In the genomic region with DNA sequence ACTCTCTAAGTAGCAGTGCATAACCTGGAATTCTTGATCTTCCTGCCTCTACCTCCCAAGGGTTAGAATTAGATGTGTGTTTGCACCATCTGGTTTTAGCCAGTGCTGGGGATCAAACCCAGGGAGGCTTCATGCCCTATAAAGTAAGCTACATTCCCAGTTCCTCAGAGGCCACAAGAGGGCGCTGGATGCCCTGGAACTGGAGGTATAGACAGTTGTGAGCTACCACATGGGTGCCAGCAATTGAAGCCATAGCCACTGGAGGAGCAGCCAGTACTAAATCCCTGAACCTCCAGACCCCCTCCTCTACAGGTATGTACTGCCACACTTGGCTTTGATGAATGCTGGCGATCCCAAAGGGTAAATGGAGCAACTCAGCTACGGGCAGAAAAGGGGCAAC, we compare ENCODE assay signal across 9 mouse cellular contexts. TPM values are rescaled to one million over a fixed set of nuclear protein-coding genes. Genes with fewer than 3 reads are reported as not detected.
A peak's percentile ranks its signal among the peaks of the same experiment; 100 is the strongest.
DNase-seq lines count a peak whose midpoint lies in the region; ATAC-seq and TF ChIP-seq lines count a peak whose summit lies in the region.
"Had no signal": no experiment of that assay in that cellular context is flagged by ENCODE, and none has a peak within 500 bp of the region (broad histone marks: within the 10 kb centered on the region; RNA-seq: fewer than 3 reads in every experiment).

No protein-coding gene starts in this region.

- no peak for ATAC-seq in heart, postnatal 0 days (ENCODE audit: insufficient read depth, low read depth)
- no peak for ATAC-seq in heart, embryonic 12.5 days (ENCODE audit: insufficient number of reproducible peaks, low FRiP score)
- no peak for ATAC-seq in inflammation-experienced regulatory T-cells, adult 6 months

- TF ChIP-seq EP300 in heart, postnatal 0 days (IDR thresholded peaks at IDR 0.05; ENCODE audit: low read depth): no peak

- TF ChIP-seq POLR2A in thymus, adult 2 months (IDR thresholded peaks at IDR 0.05; ENCODE audit: control insufficient read depth, extremely low read depth, insufficient read depth, low read length, poor library complexity): no peak

- H3K27ac ChIP-seq in heart, postnatal 0 days (ENCODE audit: low read depth): no peak overlapping the region
- no peak overlapping the region for H3K27ac ChIP-seq in heart, embryonic 12.5 days (ENCODE audit: poor library complexity, severe bottlenecking)
- no peak overlapping the region for H3K27ac ChIP-seq in thymus, adult 2 months (ENCODE audit: control insufficient read depth, insufficient read depth, low read length)
- H3K27ac ChIP-seq: stomach, embryonic 15.5 days had no signal

- no peak overlapping the region for H3K4me3 ChIP-seq in heart, postnatal 0 days (ENCODE audit: low read depth, low read length)
- H3K4me3 ChIP-seq in heart, embryonic 12.5 days: no peak overlapping the region
- H3K4me3 ChIP-seq in thymus, adult 2 months (ENCODE audit: control insufficient read depth, insufficient read depth, low read length): no peak overlapping the region
- H3K4me3 ChIP-seq: stomach, embryonic 15.5 days had no signal

- H3K9ac ChIP-seq in heart, postnatal 0 days (replicated peaks; ENCODE audit: low read depth, low read length): no peak overlapping the region
- H3K9ac ChIP-seq in heart, embryonic 12.5 days: no peak overlapping the region
- H3K9ac ChIP-seq: stomach, embryonic 15.5 days had no signal

- H3K9me3 ChIP-seq in heart, postnatal 0 days (replicated peaks; ENCODE audit: control insufficient read depth, low read length): no peaks in the 10 kb centered on the region
- H3K9me3 ChIP-seq in heart, embryonic 12.5 days (replicated peaks): no peaks in the 10 kb centered on the region
- H3K9me3 ChIP-seq: stomach, embryonic 15.5 days had no signal

- no peak for DNase-seq in heart, postnatal 0 days (ENCODE audit: low spot score)
- peak; percentile 76 for DNase-seq in A20 (ENCODE audit: low read depth, low spot score)
- peak; percentile 64 for DNase-seq in MN1 (ENCODE audit: low spot score)
- DNase-seq in cerebellum, postnatal 14 days: peak; percentile 38 to 58
- DNase-seq in lung, adult 18-20 months: peak; percentile 59 to 69
- DNase-seq in thymus, adult 2 months: peak; percentile 67

- peaks cover 13% of the 10 kb centered on the region for H3K36me3 ChIP-seq in heart, postnatal 0 days (replicated peaks; ENCODE audit: control insufficient read depth, insufficient read depth, low read length)
- no peaks in the 10 kb centered on the region for H3K36me3 ChIP-seq in heart, embryonic 12.5 days
- H3K36me3 ChIP-seq in thymus, adult 2 months (ENCODE audit: control insufficient read depth, insufficient read depth, low read length): peaks cover 44% of the 10 kb centered on the region

- 74% methylated on average over 3 of the region's 3 CpGs for WGBS in heart, postnatal 0 days
- WGBS in heart, embryonic 12.5 days: 66% methylated on average over 3 of the region's 3 CpGs
- 86% methylated on average over 3 of the region's 3 CpGs for WGBS in thymus, adult 2 months

- H3K4me2 ChIP-seq in heart, postnatal 0 days (ENCODE audit: low read depth, low read length): no peak overlapping the region
- no peak overlapping the region for H3K4me2 ChIP-seq in heart, embryonic 12.5 days
- H3K4me2 ChIP-seq: stomach, embryonic 15.5 days had no signal

- H3K27me3 ChIP-seq in heart, postnatal 0 days (ENCODE audit: control insufficient read depth, insufficient read depth, low read length): no peaks in the 10 kb centered on the region
- H3K27me3 ChIP-seq in heart, embryonic 12.5 days (replicated peaks): no peaks in the 10 kb centered on the region
- H3K27me3 ChIP-seq in thymus, adult 2 months (ENCODE audit: control insufficient read depth, insufficient read depth, low read length): no peaks in the 10 kb centered on the region
- H3K27me3 ChIP-seq: stomach, embryonic 15.5 days had no signal

- peaks cover 8% of the 10 kb centered on the region; the same call in 1 of the 2 replicates for H3K4me1 ChIP-seq in heart, postnatal 0 days (ENCODE audit: control insufficient read depth, insufficient read depth)
- peaks cover 5% of the 10 kb centered on the region; the same call in 1 of the 2 replicates for H3K4me1 ChIP-seq in heart, embryonic 12.5 days (replicated peaks)
- H3K4me1 ChIP-seq in thymus, adult 2 months (replicated peaks; ENCODE audit: control insufficient read depth, insufficient read depth, low read length): no peaks in the 10 kb centered on the region
- H3K4me1 ChIP-seq: stomach, embryonic 15.5 days had no signal

- TF ChIP-seq CTCF in heart, postnatal 0 days (IDR thresholded peaks at IDR 0.05; ENCODE audit: low read depth): peak; percentile 26; the same call in 1 of the 2 replicates
- no peak for TF ChIP-seq CTCF in thymus, adult 2 months (IDR thresholded peaks at IDR 0.05; ENCODE audit: borderline replicate concordance, control insufficient read depth, extremely low read depth, insufficient read depth, low read length, poor library complexity)

RNA-seq across cellular contexts. Expression of a gene that starts 37.5 kb away (rescaled TPM):
- 1.9 and 2.3 TPM in 2 replicates for total RNA-seq in heart, postnatal 0 days (2014; rRNA removed; ENCODE audit: low replicate concordance)
- polyA plus RNA-seq in heart, postnatal 0 days (2015; fragmentation: Nextera tagmentation; extraction: Ambion mirVana): 0.60 and 0.72 TPM in 2 replicates
- 0.57 and 0.81 TPM in 2 replicates for polyA plus RNA-seq in heart, embryonic 12.5 days (2016; fragmentation: Nextera tagmentation; extraction: Ambion mirVana)
- polyA plus RNA-seq in thymus, adult 2 months (2012; rRNA removed): 45.1 and 56.5 TPM in 2 replicates
- 10 to 100 TPM; 14.1 to 21.5 (median 20.1) TPM for polyA plus RNA-seq in inflammation-experienced regulatory T-cells, adult 6 months (2017; shearing (Covaris generic))

RNA-seq across cellular contexts. Expression of a gene that starts 56.5 kb away (rescaled TPM):
- 124 and 134 TPM in 2 replicates for total RNA-seq in heart, postnatal 0 days (2014; rRNA removed; ENCODE audit: low replicate concordance)
- polyA plus RNA-seq in heart, postnatal 0 days (2015; fragmentation: Nextera tagmentation; extraction: Ambion mirVana): 194 and 196 TPM in 2 replicates
- 123 and 127 TPM in 2 replicates for polyA plus RNA-seq in heart, embryonic 12.5 days (2016; fragmentation: Nextera tagmentation; extraction: Ambion mirVana)
- 17.8 and 18.4 TPM in 2 replicates for polyA plus RNA-seq in thymus, adult 2 months (2012; rRNA removed)
- 100 to 1,000 TPM; 128 to 162 (median 150) TPM for polyA plus RNA-seq in inflammation-experienced regulatory T-cells, adult 6 months (2017; shearing (Covaris generic))

RNA-seq across cellular contexts. Expression of a gene that starts 56.5 kb away (rescaled TPM):
- 8.3 and 11.8 TPM in 2 replicates for total RNA-seq in heart, postnatal 0 days (2014; rRNA removed; ENCODE audit: low replicate concordance)
- polyA plus RNA-seq in heart, postnatal 0 days (2015; fragmentation: Nextera tagmentation; extraction: Ambion mirVana): 6.2 and 7.3 TPM in 2 replicates
- polyA plus RNA-seq in heart, embryonic 12.5 days (2016; fragmentation: Nextera tagmentation; extraction: Ambion mirVana): 14.6 and 15.2 TPM in 2 replicates
- polyA plus RNA-seq in thymus, adult 2 months (2012; rRNA removed): 15.6 and 21.1 TPM in 2 replicates
- 10 to 100 TPM; 15.3 to 22.3 (median 19.0) TPM for polyA plus RNA-seq in inflammation-experienced regulatory T-cells, adult 6 months (2017; shearing (Covaris generic))
